Comparison of ENCODE assay signal across 25 mouse cellular contexts in the genomic region with DNA sequence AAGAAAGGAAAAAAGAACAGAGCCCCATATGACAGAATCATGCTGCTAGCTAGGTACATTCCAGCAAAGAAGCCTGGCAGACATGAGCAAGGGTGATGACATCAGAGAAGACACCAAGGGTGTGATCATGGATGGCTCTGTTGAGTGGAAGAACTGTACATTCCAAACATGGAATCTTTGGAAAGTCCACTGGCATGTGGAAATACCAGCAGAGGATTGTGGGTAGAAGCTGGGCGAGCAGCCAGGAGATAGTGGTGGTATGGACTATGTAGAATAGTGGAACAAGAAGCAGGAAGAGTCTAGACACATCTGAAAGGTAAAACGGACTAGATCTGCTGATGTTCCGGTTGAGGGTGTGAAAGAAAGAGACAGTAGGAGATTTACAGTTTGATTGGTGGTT. TPM values are rescaled to one million over a fixed set of nuclear protein-coding genes. Genes with fewer than 3 reads are reported as not detected.
DNase-seq lines count a peak whose midpoint lies in the region; ATAC-seq and TF ChIP-seq lines count a peak whose summit lies in the region.
"Had no signal": no experiment of that assay in that cellular context is flagged by ENCODE, and none has a peak within 500 bp of the region (broad histone marks: within the 10 kb centered on the region; RNA-seq: fewer than 3 reads in every experiment).

No protein-coding gene starts in this region.

- no peaks in the 10 kb centered on the region for H3K79me2 ChIP-seq in heart, adult 2 months (replicated peaks; ENCODE audit: control insufficient read depth, insufficient read depth, low read length)

- no peak overlapping the region for H3K9ac ChIP-seq in heart, adult 2 months (ENCODE audit: low read depth, low read length)
- no peak overlapping the region for H3K9ac ChIP-seq in liver, postnatal 0 days (replicated peaks)
- H3K9ac ChIP-seq: embryonic facial prominence, embryonic 12.5 days; forebrain, embryonic 15.5 days; hindbrain, embryonic 14.5 days; midbrain, embryonic 13.5 days had no signal

- H3K27ac ChIP-seq in heart, adult 2 months: no peak overlapping the region
- H3K27ac ChIP-seq in liver, postnatal 0 days (ENCODE audit: low read depth): no peak overlapping the region
- H3K27ac ChIP-seq: embryonic facial prominence, embryonic 12.5 days; forebrain, embryonic 15.5 days; hindbrain, embryonic 14.5 days; midbrain, embryonic 13.5 days had no signal

- intact Hi-C loops in heart, adult 2 months (cut with DNase I): loop anchor here (5.0 kb wide), 1 partner anchor 302 kb away; no protein-coding TSS in a partner anchor
- intact Hi-C loops in heart, postnatal 25 days (cut with DNase I): loop anchor here (5.0 kb wide), 3 partner anchors 33 to 482 kb away; no protein-coding TSS in a partner anchor

- ATAC-seq in liver, postnatal 0 days: no peak
- ATAC-seq: forebrain, embryonic 15.5 days; midbrain, embryonic 13.5 days had no signal

- no peak for TF ChIP-seq POLR2A in heart, adult 2 months (IDR thresholded peaks at IDR 0.05; ENCODE audit: insufficient read depth, low read depth, low read length)

- TF ChIP-seq CTCF in heart, adult 2 months (IDR thresholded peaks at IDR 0.05): no peak
- TF ChIP-seq CTCF in liver, postnatal 0 days (IDR thresholded peaks at IDR 0.05; ENCODE audit: low read depth): no peak

- peak; percentile 39 to 40 for DNase-seq in heart, adult 2 months
- no peak for DNase-seq in heart, postnatal 25 days (ENCODE audit: low spot score)
- peak; percentile 35 for DNase-seq in liver, postnatal 0 days
- no peak for DNase-seq in liver
- DNase-seq in retina, postnatal 1 day: peak; percentile 40
- no peak for DNase-seq in retina, embryonic 14.5 days (ENCODE audit: low spot score)
- no peak for DNase-seq in cerebellum, postnatal 25 days
- no peak for DNase-seq in cerebellum, postnatal 14 days
- DNase-seq: adrenal gland, postnatal 10 days; cerebellum, adult 18-20 months; kidney, adult 11 months; right cerebral cortex, adult 18-20 months; thymus, postnatal 4 days had no signal

- H3K4me2 ChIP-seq in liver, postnatal 0 days (ENCODE audit: low read depth, low read length): no peak overlapping the region
- H3K4me2 ChIP-seq: embryonic facial prominence, embryonic 12.5 days; forebrain, embryonic 15.5 days; hindbrain, embryonic 14.5 days; midbrain, embryonic 13.5 days had no signal

- no peaks in the 10 kb centered on the region for H3K36me3 ChIP-seq in heart, adult 2 months (ENCODE audit: control insufficient read depth, insufficient read depth, low read length)
- H3K36me3 ChIP-seq in liver, postnatal 0 days (replicated peaks; ENCODE audit: insufficient read depth, low read length): no peaks in the 10 kb centered on the region
- H3K36me3 ChIP-seq: embryonic facial prominence, embryonic 12.5 days; forebrain, embryonic 15.5 days; midbrain, embryonic 13.5 days had no signal

- H3K27me3 ChIP-seq in heart, adult 2 months (ENCODE audit: control insufficient read depth, insufficient read depth, low read length): no peaks in the 10 kb centered on the region
- 0 out of 2 replicates have a peak, but pooled peaks cover 10% of the 10 kb centered on the region for H3K27me3 ChIP-seq in liver, postnatal 0 days (ENCODE audit: insufficient read depth, low read length)
- H3K27me3 ChIP-seq: embryonic facial prominence, embryonic 12.5 days; midbrain, embryonic 13.5 days had no signal

- no peak for TF ChIP-seq EP300 in heart, adult 2 months (IDR thresholded peaks at IDR 0.05; ENCODE audit: insufficient read depth, low read depth, low read length)
- TF ChIP-seq EP300 in liver, postnatal 0 days (IDR thresholded peaks at IDR 0.05; ENCODE audit: low read depth): no peak

- WGBS in heart, adult 2 months: 23% methylated on average over 3 of the region's 3 CpGs
- 59% methylated on average over 3 of the region's 3 CpGs for WGBS in liver, postnatal 0 days (ENCODE audit: insufficient replicate concordance)

- peaks cover 4% of the 10 kb centered on the region for H3K4me1 ChIP-seq in heart, adult 2 months (ENCODE audit: control insufficient read depth, insufficient read depth, low read length)
- 0 out of 2 replicates have a peak, but pooled peaks cover 2% of the 10 kb centered on the region for H3K4me1 ChIP-seq in liver, postnatal 0 days (ENCODE audit: insufficient read depth)

- no peaks in the 10 kb centered on the region for H3K9me3 ChIP-seq in liver, postnatal 0 days (ENCODE audit: low read length)
- H3K9me3 ChIP-seq: embryonic facial prominence, embryonic 12.5 days; forebrain, embryonic 15.5 days; midbrain, embryonic 13.5 days had no signal

- H3K4me3 ChIP-seq in heart, adult 2 months: no peak overlapping the region
- H3K4me3 ChIP-seq in liver, postnatal 0 days (ENCODE audit: low read depth, low read length): no peak overlapping the region
- H3K4me3 ChIP-seq: embryonic facial prominence, embryonic 12.5 days; forebrain, embryonic 15.5 days; midbrain, embryonic 13.5 days; myocyte had no signal

RNA-seq across cellular contexts. Expression of gene Ccdc182, which starts 43.3 kb away (rescaled TPM):
- not detected for total RNA-seq in heart, adult 2 months (2021)
- not detected in 2 replicates for polyA plus RNA-seq in heart, adult 2 months (2012; rRNA removed)
- total RNA-seq in heart, postnatal 25 days (2021): not detected
- not detected in 2 replicates for polyA plus RNA-seq in liver, postnatal 0 days (2015; fragmentation: Nextera tagmentation; extraction: Ambion mirVana)
- total RNA-seq: adrenal gland, postnatal 10 days; CH12.LX; gastrocnemius, postnatal 4 days; layer of hippocampus, postnatal 14 days; left cerebral cortex, postnatal 10 days; liver, adult 2 months had no signal
- polyA plus RNA-seq: cortical plate, adult 2 months; large intestine, adult 2 months; liver, adult 2 months; myocyte had no signal

RNA-seq across cellular contexts. Expression of gene Mrps23, which starts 46.4 kb away (rescaled TPM):
- 100 to 1,000 TPM; 303 to 314 TPM for total RNA-seq in heart, adult 2 months (2021)
- 121 and 142 TPM in 2 replicates for polyA plus RNA-seq in heart, adult 2 months (2012; rRNA removed)
- total RNA-seq in heart, postnatal 25 days (2021): 100 to 1,000 TPM; 301 to 306 TPM
- 28.7 and 29.3 TPM in 2 replicates for polyA plus RNA-seq in liver, postnatal 0 days (2015; fragmentation: Nextera tagmentation; extraction: Ambion mirVana)

Comparison
In these comparisons a context has a peak if more than half of its experiments do, and no peak if none do; other contexts are left out.
1. DNase-seq: peak in heart, adult 2 months (2 of 2), liver, postnatal 0 days (single experiment) and retina, postnatal 1 day (single experiment); none in heart, postnatal 25 days (single experiment), liver (single experiment), retina, embryonic 14.5 days (single experiment), cerebellum, postnatal 25 days (0 of 2) and cerebellum, postnatal 14 days (0 of 2).